Comparison of ENCODE assay signal across 15 mouse cellular contexts in genomic region chr17:11249216-11249615, GRCm38 (mm10).
DNase-seq lines count a peak whose midpoint lies in the region; ATAC-seq and TF ChIP-seq lines count a peak whose summit lies in the region.
"Had no signal": no experiment of that assay in that cellular context is flagged by ENCODE, and none has a peak within 500 bp of the region (broad histone marks: within the 10 kb centered on the region; RNA-seq: fewer than 3 reads in every experiment).

No protein-coding gene starts in this region.

- no peaks in the 10 kb centered on the region for H3K9me3 ChIP-seq in kidney, embryonic 15.5 days (replicated peaks)
- H3K9me3 ChIP-seq in lung, embryonic 14.5 days (ENCODE audit: low read depth, low read length): no peaks in the 10 kb centered on the region
- H3K9me3 ChIP-seq in kidney, postnatal 0 days (replicated peaks; ENCODE audit: low read length): no peaks in the 10 kb centered on the region
- H3K9me3 ChIP-seq: hindbrain, embryonic 10.5 days; midbrain, embryonic 10.5 days; neural tube, embryonic 15.5 days had no signal

- no peak for TF ChIP-seq CTCF in lung, embryonic 14.5 days (IDR thresholded peaks at IDR 0.05; ENCODE audit: low read depth)
- TF ChIP-seq CTCF in kidney, postnatal 0 days (IDR thresholded peaks at IDR 0.05; ENCODE audit: low read depth): no peak
- no peak for TF ChIP-seq CTCF in olfactory bulb, adult 2 months (IDR thresholded peaks at IDR 0.05; ENCODE audit: insufficient read depth, low read depth, low read length)

- TF ChIP-seq POLR2A in olfactory bulb, adult 2 months (IDR thresholded peaks at IDR 0.05; ENCODE audit: insufficient read depth, low read depth, low read length): no peak

- peaks cover 3% of the 10 kb centered on the region; the same call in 1 of the 2 replicates for H3K4me1 ChIP-seq in kidney, embryonic 15.5 days
- no peaks in the 10 kb centered on the region for H3K4me1 ChIP-seq in lung, embryonic 14.5 days (ENCODE audit: insufficient read depth)
- H3K4me1 ChIP-seq in kidney, postnatal 0 days (replicated peaks; ENCODE audit: insufficient read depth, low read length): no peaks in the 10 kb centered on the region
- H3K4me1 ChIP-seq in olfactory bulb, adult 2 months (ENCODE audit: control insufficient read depth, insufficient read depth, low read length): 0 out of 2 replicates have a peak, but pooled peaks cover 2% of the 10 kb centered on the region
- H3K4me1 ChIP-seq: hindbrain, embryonic 10.5 days; midbrain, embryonic 10.5 days; neural tube, embryonic 15.5 days had no signal

- no peak overlapping the region for H3K9ac ChIP-seq in kidney, embryonic 15.5 days
- H3K9ac ChIP-seq in lung, embryonic 14.5 days: no peak overlapping the region
- no peak overlapping the region for H3K9ac ChIP-seq in kidney, postnatal 0 days (ENCODE audit: low read depth, low read length)
- H3K9ac ChIP-seq: liver, embryonic 14.5 days; neural tube, embryonic 15.5 days had no signal

- WGBS in kidney, embryonic 15.5 days: 63% methylated on average over 6 of the region's 6 CpGs
- WGBS in lung, embryonic 14.5 days: 68% methylated on average over 6 of the region's 6 CpGs
- WGBS in kidney, postnatal 0 days: 67% methylated on average over 6 of the region's 6 CpGs
- WGBS in olfactory bulb, adult 2 months: 27% methylated on average over 6 of the region's 6 CpGs

- H3K27me3 ChIP-seq in kidney, embryonic 15.5 days: no peaks in the 10 kb centered on the region
- H3K27me3 ChIP-seq in lung, embryonic 14.5 days (ENCODE audit: insufficient read depth, low read length): no peaks in the 10 kb centered on the region
- H3K27me3 ChIP-seq in kidney, postnatal 0 days (ENCODE audit: insufficient read depth, low read length): no peaks in the 10 kb centered on the region
- H3K27me3 ChIP-seq: neural tube, embryonic 15.5 days had no signal

- peak; percentile 37 for DNase-seq in kidney, adult 11 months
- DNase-seq in lung, embryonic 14.5 days: peak; percentile 5
- DNase-seq in lung, postnatal 4 days: no peak
- DNase-seq in kidney, postnatal 0 days (ENCODE audit: low spot score): no peak
- DNase-seq in gastrocnemius, postnatal 10 days: no peak
- DNase-seq: cerebellum, adult 8-10 months; lung, postnatal 10 days had no signal

- no peak overlapping the region for H3K4me3 ChIP-seq in kidney, embryonic 15.5 days (replicated peaks)
- H3K4me3 ChIP-seq in lung, embryonic 14.5 days (ENCODE audit: low read depth, low read length): no peak overlapping the region
- H3K4me3 ChIP-seq in kidney, postnatal 0 days (replicated peaks; ENCODE audit: low read depth, low read length): no peak overlapping the region
- no peak overlapping the region for H3K4me3 ChIP-seq in olfactory bulb, adult 2 months (ENCODE audit: insufficient read depth, low read depth, low read length)
- H3K4me3 ChIP-seq: hindbrain, embryonic 10.5 days; midbrain, embryonic 10.5 days; neural tube, embryonic 15.5 days had no signal

- no peak overlapping the region for H3K4me2 ChIP-seq in kidney, embryonic 15.5 days
- H3K4me2 ChIP-seq in lung, embryonic 14.5 days: no peak overlapping the region
- no peak overlapping the region for H3K4me2 ChIP-seq in kidney, postnatal 0 days (ENCODE audit: low read length)
- H3K4me2 ChIP-seq: neural tube, embryonic 15.5 days had no signal

- no peak for ATAC-seq in kidney, embryonic 15.5 days (replicated peaks; ENCODE audit: low FRiP score)
- ATAC-seq in lung, embryonic 14.5 days (ENCODE audit: insufficient read depth): no peak
- no peak for ATAC-seq in kidney, postnatal 0 days (replicated peaks; ENCODE audit: low FRiP score, low read depth)
- ATAC-seq in megakaryocyte-erythroid progenitor cell, adult 5-6 weeks (replicated peaks; ENCODE audit: low FRiP score, low TSS enrichment, poor library complexity, severe bottlenecking): no peak
- ATAC-seq: intestine, postnatal 0 days had no signal

- no peaks in the 10 kb centered on the region for H3K36me3 ChIP-seq in kidney, embryonic 15.5 days
- no peaks in the 10 kb centered on the region for H3K36me3 ChIP-seq in lung, embryonic 14.5 days (ENCODE audit: insufficient read depth)
- no peaks in the 10 kb centered on the region for H3K36me3 ChIP-seq in kidney, postnatal 0 days (ENCODE audit: insufficient read depth, low read length)
- H3K36me3 ChIP-seq: hindbrain, embryonic 10.5 days; midbrain, embryonic 10.5 days; neural tube, embryonic 15.5 days had no signal

- H3K27ac ChIP-seq in kidney, embryonic 15.5 days: no peak overlapping the region
- no peak overlapping the region for H3K27ac ChIP-seq in lung, embryonic 14.5 days (ENCODE audit: low read depth)
- H3K27ac ChIP-seq in kidney, postnatal 0 days: 0 out of 2 replicates have a peak overlapping the region, but pooled peaks have one; percentile 19
- H3K27ac ChIP-seq in olfactory bulb, adult 2 months (ENCODE audit: insufficient read depth, low read depth, low read length): 0 out of 2 replicates have a peak overlapping the region, but pooled peaks have one; percentile 7
- H3K27ac ChIP-seq: hindbrain, embryonic 10.5 days; liver, embryonic 14.5 days; midbrain, embryonic 10.5 days; neural tube, embryonic 15.5 days had no signal

Comparison
In these comparisons a context has a peak if more than half of its experiments do, and no peak if none do; other contexts are left out.
1. DNase-seq: peak in kidney, adult 11 months (single experiment) and lung, embryonic 14.5 days (single experiment); none in lung, postnatal 4 days (0 of 2), kidney, postnatal 0 days (single experiment) and gastrocnemius, postnatal 10 days (single experiment).
2. H3K27ac ChIP-seq: peak in kidney, postnatal 0 days (single experiment) and olfactory bulb, adult 2 months (single experiment); none in kidney, embryonic 15.5 days (single experiment) and lung, embryonic 14.5 days (single experiment).